In the genomic region with DNA sequence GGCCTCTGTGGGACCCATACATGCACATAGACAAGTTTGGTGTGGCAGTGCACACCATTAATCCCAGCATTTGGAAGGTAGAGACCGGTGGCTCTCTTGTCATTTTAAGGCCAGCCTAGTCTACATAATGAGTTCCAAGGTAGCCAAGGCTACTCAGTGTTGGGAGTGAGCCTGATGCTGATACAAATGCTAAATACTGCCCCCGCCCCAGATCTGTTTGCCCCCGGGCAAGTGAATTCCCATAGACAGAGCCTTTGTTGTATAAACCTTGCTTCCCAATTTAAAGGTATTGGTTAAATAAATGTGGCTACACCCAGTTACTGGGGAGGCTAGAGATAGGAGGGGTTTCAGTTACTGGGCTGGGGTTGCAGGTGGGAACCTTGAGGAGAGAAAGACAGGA, we compare ENCODE assay signal across 27 mouse cellular contexts. TPM values are rescaled to one million over a fixed set of nuclear protein-coding genes. Genes with fewer than 3 reads are reported as not detected.
"Had no signal": no experiment of that assay in that cellular context is flagged by ENCODE, and none has a peak within 500 bp of the region (broad histone marks: within the 10 kb centered on the region; RNA-seq: fewer than 3 reads in every experiment).

No protein-coding gene starts in this region.

- H3K4me2 ChIP-seq: heart, embryonic 11.5 days; heart, embryonic 13.5 days; heart, embryonic 15.5 days; hindbrain, embryonic 13.5 days; hindbrain, embryonic 15.5 days; kidney, embryonic 15.5 days; limb, embryonic 12.5 days; liver, embryonic 11.5 days had no signal

- H3K4me3 ChIP-seq: heart, adult 2 months; heart, embryonic 13.5 days; heart, embryonic 15.5 days; hindbrain, embryonic 13.5 days; hindbrain, embryonic 15.5 days; kidney, embryonic 15.5 days; layer of hippocampus, adult 2 months; left cerebral cortex, adult 2 months; limb, embryonic 10.5 days; limb, embryonic 12.5 days had no signal

- DNase-seq: gastrocnemius, postnatal 14 days; gastrocnemius, postnatal 36 days; heart, adult 11 months; heart, adult 2 months; heart, postnatal 14 days; heart, postnatal 36 days; kidney, adult 11 months; kidney, adult 2 months; kidney, adult 9 months; kidney, postnatal 10 days; kidney, postnatal 25 days; kidney, postnatal 4 days; liver had no signal

- H3K36me3 ChIP-seq: heart, embryonic 13.5 days; heart, embryonic 15.5 days; hindbrain, embryonic 13.5 days; hindbrain, embryonic 15.5 days; kidney, embryonic 15.5 days; limb, embryonic 10.5 days; limb, embryonic 12.5 days had no signal

- H3K9ac ChIP-seq: heart, embryonic 13.5 days; heart, embryonic 15.5 days; hindbrain, embryonic 13.5 days; hindbrain, embryonic 15.5 days; kidney, embryonic 15.5 days; limb, embryonic 12.5 days; liver, embryonic 14.5 days had no signal

- H3K4me1 ChIP-seq: hindbrain, embryonic 13.5 days; hindbrain, embryonic 15.5 days had no signal

- H3K27ac ChIP-seq: heart, adult 2 months; heart, embryonic 13.5 days; heart, embryonic 15.5 days; hindbrain, embryonic 13.5 days; hindbrain, embryonic 15.5 days; hindbrain, postnatal 0 days; kidney, embryonic 15.5 days; layer of hippocampus, adult 2 months; left cerebral cortex, adult 2 months; limb, embryonic 10.5 days; limb, embryonic 12.5 days; liver, embryonic 14.5 days had no signal

- ATAC-seq: hindbrain, postnatal 0 days; intestine, embryonic 16.5 days had no signal

- H3K9me3 ChIP-seq: heart, embryonic 13.5 days; heart, embryonic 15.5 days; hindbrain, embryonic 13.5 days; hindbrain, embryonic 15.5 days; kidney, embryonic 15.5 days; limb, embryonic 10.5 days; limb, embryonic 12.5 days had no signal

- H3K27me3 ChIP-seq: heart, embryonic 13.5 days; heart, embryonic 15.5 days; hindbrain, embryonic 13.5 days; hindbrain, embryonic 15.5 days; kidney, embryonic 15.5 days; limb, embryonic 12.5 days had no signal

RNA-seq across cellular contexts. Expression of gene Mapk13, which starts 15.9 kb away (rescaled TPM):
- total RNA-seq: gastrocnemius, postnatal 36 days had no signal
